In genomic region chr10:93160807-93161510, GRCm38 (mm10) we compare ENCODE assay signal across 8 mouse cellular contexts. TPM values are rescaled to one million over a fixed set of nuclear protein-coding genes. Genes with fewer than 3 reads are reported as not detected.
DNase-seq lines count a peak whose midpoint lies in the region; ATAC-seq lines count a peak whose summit lies in the region.

Gene Cdk17, plus strand, starts transcription at chr10:93160875.

- ATAC-seq in intestine, embryonic 14.5 days (replicated peaks; ENCODE audit: low FRiP score, low TSS enrichment, low read depth) = peak; percentile 79

- H3K9me3 ChIP-seq in intestine, embryonic 14.5 days (ENCODE audit: control insufficient read depth, low read length) = no peaks in the 10 kb centered on the region
- no peaks in the 10 kb centered on the region for H3K9me3 ChIP-seq in midbrain, embryonic 10.5 days (replicated peaks)

- no peaks in the 10 kb centered on the region for H3K36me3 ChIP-seq in intestine, embryonic 14.5 days (ENCODE audit: control insufficient read depth, insufficient read depth, low read length)
- no peaks in the 10 kb centered on the region for H3K36me3 ChIP-seq in midbrain, embryonic 10.5 days

- intact Hi-C loops in left cerebral cortex, postnatal 36 days (cut with DNase I) = loop anchor here (1.0 to 10.0 kb wide), 6 partner anchors 76 to 292 kb away; partner anchors contain the start of genes Cfap54 and Lta4h

- H3K4me2 ChIP-seq in intestine, embryonic 14.5 days (ENCODE audit: low read length) = peak within 1 kb of the TSS; percentile 70

- H3K4me1 ChIP-seq in intestine, embryonic 14.5 days (replicated peaks; ENCODE audit: control insufficient read depth, insufficient read depth, low read length) = peaks cover 32% of the 10 kb centered on the region
- peaks cover 48% of the 10 kb centered on the region for H3K4me1 ChIP-seq in midbrain, embryonic 10.5 days

- no peaks in the 10 kb centered on the region for H3K27me3 ChIP-seq in intestine, embryonic 14.5 days (replicated peaks; ENCODE audit: control insufficient read depth, insufficient read depth, low read length)
- no peaks in the 10 kb centered on the region for H3K27me3 ChIP-seq in midbrain, embryonic 10.5 days (ENCODE audit: low read depth, poor library complexity, severe bottlenecking)

- DNase-seq in adrenal gland, adult (ENCODE audit: inconsistent age in 2 of 2, low spot score in 1 of 2) = peak; percentile 77 to 92
- peak; percentile 63 for DNase-seq in embryo, embryonic 10.5 days (ENCODE audit: low spot score)
- peak; percentile 67 for DNase-seq in gastrocnemius, postnatal 25 days
- peak; percentile 88 for DNase-seq in intestine, embryonic 14.5 days (ENCODE audit: low spot score)
- DNase-seq in left cerebral cortex, postnatal 36 days (ENCODE audit: low spot score in 2 of 2) = peak; percentile 80 to 81
- DNase-seq in midbrain, embryonic 10.5 days (ENCODE audit: low spot score) = peak; percentile 76
- DNase-seq in right cerebral cortex, postnatal 4 days = peak; percentile 67
- no peak for DNase-seq in Muller cell, postnatal 12 days (ENCODE audit: inconsistent ontology term)

- H3K4me3 ChIP-seq in intestine, embryonic 14.5 days (ENCODE audit: low read depth, low read length) = peak within 1 kb of the TSS; percentile 94
- peak within 1 kb of the TSS; percentile 100 for H3K4me3 ChIP-seq in midbrain, embryonic 10.5 days

- WGBS in intestine, embryonic 14.5 days = under 1% methylated on average over 88 of the region's 97 CpGs
- WGBS in midbrain, embryonic 10.5 days = under 1% methylated on average over 87 of the region's 97 CpGs

- H3K9ac ChIP-seq in intestine, embryonic 14.5 days (ENCODE audit: low read length) = peak within 1 kb of the TSS; percentile 98

- peak within 1 kb of the TSS; percentile 99 for H3K27ac ChIP-seq in intestine, embryonic 14.5 days (ENCODE audit: low read depth)
- peak within 1 kb of the TSS; percentile 100 for H3K27ac ChIP-seq in midbrain, embryonic 10.5 days (replicated peaks)

RNA-seq across cellular contexts. Expression of gene Cdk17, which starts in this region (rescaled TPM):
- total RNA-seq in gastrocnemius, postnatal 25 days (2021) = 1 to 10 TPM; 5.9 to 6.3 TPM
- 21.9 and 23.6 TPM in 2 replicates for polyA plus RNA-seq in intestine, embryonic 14.5 days (2014; fragmentation: Nextera tagmentation; extraction: Ambion mirVana)
- total RNA-seq in left cerebral cortex, postnatal 36 days (2021) = 100 to 1,000 TPM; 234 to 248 TPM
- polyA plus RNA-seq in midbrain, embryonic 10.5 days (2016; fragmentation: Nextera tagmentation; extraction: Ambion mirVana) = 20.1 and 24.3 TPM in 2 replicates

Comparison
In these comparisons a context has a peak if more than half of its experiments do, and no peak if none do; other contexts are left out.
1. RNA of gene Cdk17 (total RNA-seq): 234 to 248 TPM in left cerebral cortex, postnatal 36 days; 5.9 to 6.3 TPM in gastrocnemius, postnatal 25 days; every median in the first group is over 10 times any median in the second.